Mouse (Mus musculus) CH12.LX (cell line): ENCODE results near the gene Map2. TPM values are rescaled to one million over a fixed set of nuclear protein-coding genes. Genes with fewer than 3 reads are reported as not detected.

ENCODE experiments used
- DNase-seq: peaks from one replicate; pipeline ENCODE4 v3.0.0-alpha.2; 2013; ENCODE audit errors: extremely low read depth
- H3K27ac ChIP-seq: 2 replicates; pipeline ENCODE4 v1.5.1; 2012; ENCODE audit warnings: low read depth, mild to moderate bottlenecking, control low read depth, moderate library complexity; ENCODE audit not compliant: insufficient read depth
- H3K27me3 ChIP-seq: replicated peaks from 2 replicates; pipeline ENCODE3; 2012; ENCODE audit warnings: inconsistent platforms
- H3K36me3 ChIP-seq, 2 experiments: replicated peaks in 1 of 2; 2 replicates each; pipeline versions ENCODE3 to v1.6.1; 2012; ENCODE audit warnings: inconsistent platforms in 1 of 2, low read length in 1 of 2, mild to moderate bottlenecking in 1 of 2, mixed read lengths in 1 of 2, moderate library complexity in 1 of 2; ENCODE audit not compliant: control insufficient read depth in 1 of 2, insufficient read depth in 1 of 2
- H3K4me1 ChIP-seq, 2 experiments: 2 replicates each; pipeline ENCODE4 v1.6.1; 2012; ENCODE audit warnings: inconsistent platforms in 1 of 2, moderate library complexity in 1 of 2; ENCODE audit not compliant: insufficient read depth in 2 of 2, control insufficient read depth in 1 of 2
- H3K4me2 ChIP-seq: 2 replicates; pipeline ENCODE4 v1.6.1; 2012; ENCODE audit warnings: low read depth, mild to moderate bottlenecking, control low read depth; ENCODE audit not compliant: poor library complexity, insufficient read depth, severe bottlenecking
- H3K4me3 ChIP-seq, 3 experiments: fragments of 150-350 bp in 1 of 3; sonication (generic) in 1 of 3; replicated peaks in 1 of 3; 2 replicates each; pipeline versions ENCODE3 to v1.5.1; 2011 to 2012; ENCODE audit warnings: low read depth in 2 of 3, low read length in 2 of 3, mild to moderate bottlenecking in 2 of 3, moderate library complexity in 2 of 3, control low read depth in 1 of 3, improper control_type of control experiment in 1 of 3, inconsistent platforms in 1 of 3, mixed read lengths in 1 of 3; ENCODE audit not compliant: poor library complexity in 1 of 3
- H3K79me2 ChIP-seq: replicated peaks from 2 replicates; pipeline ENCODE4 v1.6.1; 2012; ENCODE audit warnings: mild to moderate bottlenecking, moderate library complexity; ENCODE audit not compliant: control insufficient read depth, poor library complexity, insufficient read depth, severe bottlenecking; ENCODE audit errors: extremely low read depth
- H3K9ac ChIP-seq: 2 replicates; pipeline ENCODE4 v1.6.1; 2012; ENCODE audit warnings: low read depth, mild to moderate bottlenecking, control low read depth, moderate library complexity; ENCODE audit not compliant: insufficient read depth
- H3K9me3 ChIP-seq: replicated peaks from 2 replicates; pipeline ENCODE3; 2012; ENCODE audit warnings: low read length, inconsistent platforms, mixed read lengths
- BHLHE40 ChIP-seq: IDR thresholded peaks from 2 replicates; pipeline ENCODE4 v1.6.1; 2011; ENCODE audit warnings: mild to moderate bottlenecking, low read depth, low read length, improper control_type of control experiment
- EP300 ChIP-seq: IDR thresholded peaks from 2 replicates; pipeline ENCODE4 v1.6.1; 2011; ENCODE audit warnings: low read length, improper control_type of control experiment
- ETS1 ChIP-seq: conservative IDR thresholded peaks from 2 replicates; pipeline ENCODE4 v1.6.1; 2012; ENCODE audit warnings: low read depth, mild to moderate bottlenecking, inconsistent platforms, low read length, improper control_type of control experiment, moderate library complexity
- GABPA ChIP-seq: IDR thresholded peaks from 2 replicates; pipeline ENCODE4 v1.6.1; 2012; ENCODE audit warnings: low read depth, low read length, improper control_type of control experiment, inconsistent platforms; ENCODE audit not compliant: insufficient replicate concordance
- KAT2A ChIP-seq: IDR thresholded peaks from 2 replicates; pipeline ENCODE4 v1.6.1; 2012; ENCODE audit warnings: low read length, improper control_type of control experiment, inconsistent platforms; ENCODE audit not compliant: insufficient replicate concordance
- MAX ChIP-seq: IDR thresholded peaks from 2 replicates; pipeline ENCODE4 v1.6.1; 2011; ENCODE audit warnings: low read length, improper control_type of control experiment
- MEF2A ChIP-seq: IDR thresholded peaks from 2 replicates; pipeline ENCODE4 v1.6.1; 2014; ENCODE audit warnings: low read depth, mild to moderate bottlenecking, inconsistent platforms, low read length, improper control_type of control experiment, borderline replicate concordance
- MXI1 ChIP-seq: IDR thresholded peaks from 2 replicates; pipeline ENCODE4 v1.6.1; 2011; ENCODE audit warnings: mild to moderate bottlenecking, low read depth, low read length, improper control_type of control experiment
- MYC ChIP-seq: IDR thresholded peaks from 2 replicates; pipeline ENCODE4 v1.6.1; 2011; ENCODE audit warnings: low read depth, mild to moderate bottlenecking, improper control_type of control experiment, low read length
- NELFE ChIP-seq: IDR thresholded peaks from 2 replicates; pipeline ENCODE4 v1.6.1; 2011; ENCODE audit warnings: low read depth, low read length, improper control_type of control experiment
- PAX5 ChIP-seq: IDR thresholded peaks from 2 replicates; pipeline ENCODE4 v1.6.1; 2012; ENCODE audit warnings: low read length, inconsistent platforms, mixed read lengths
- POLR2A ChIP-seq: IDR thresholded peaks from 2 replicates; pipeline ENCODE4 v1.6.1; 2011; ENCODE audit warnings: low read depth, mild to moderate bottlenecking, improper control_type of control experiment, low read length
- POLR2AphosphoS2 ChIP-seq: IDR thresholded peaks from 2 replicates; pipeline ENCODE4 v1.6.1; 2011; ENCODE audit warnings: low read depth, low read length, improper control_type of control experiment
- SMC3 ChIP-seq: IDR thresholded peaks from 2 replicates; pipeline ENCODE4 v1.6.1; 2011; ENCODE audit warnings: low read depth, low read length, improper control_type of control experiment
- UBTF ChIP-seq: IDR thresholded peaks from 2 replicates; pipeline ENCODE4 v1.6.1; 2012; ENCODE audit warnings: low read depth, mild to moderate bottlenecking, inconsistent platforms, low read length, improper control_type of control experiment, moderate library complexity
- USF1 ChIP-seq: IDR thresholded peaks from 2 replicates; pipeline ENCODE4 v1.6.1; 2014; ENCODE audit warnings: low read depth, mild to moderate bottlenecking, inconsistent platforms, low read length, improper control_type of control experiment
- USF2 ChIP-seq: conservative IDR thresholded peaks from 2 replicates; pipeline ENCODE4 v1.6.1; 2011; ENCODE audit warnings: low read depth, low read length, improper control_type of control experiment
- ZKSCAN1 ChIP-seq: IDR thresholded peaks from 2 replicates; pipeline ENCODE4 v1.6.1; 2012; ENCODE audit warnings: low read depth, inconsistent platforms, low read length, improper control_type of control experiment, borderline replicate concordance
- dilution Hi-C: fragments of 300-500 bp; cut with MboI; formaldehyde crosslinking; loops from 2 replicates; pipeline ENCODE4 v1.14.3; 2020; ENCODE audit warnings: low sequenced_read_pairs; ENCODE audit not compliant: extremely low pct_unique_long_range_greater_than_20kb, extremely low pct_ligation_motif_present
- in situ Hi-C: fragments of 300-500 bp; cut with MboI; formaldehyde crosslinking; loops from 3 replicates; pipeline ENCODE4 v1.14.3; 2019; ENCODE audit warnings: low sequenced_read_pairs, low pct_ligation_motif_present, low pct_unique_long_range_greater_than_20kb, mixed read lengths
- polyA plus RNA-seq: library from polyadenylated mRNA; unstranded; fragments of >175 nt; gene quantifications from 2 replicates; pipeline ENCODE4 v1.2.1, GENCODE M21; 2012; ENCODE audit warnings: low read depth; ENCODE audit not compliant: insufficient read length
- total RNA-seq, 2 experiments: library from RNA; depleted of rRNA; stranded (reverse); fragments of 300-350 nt in 1 of 2; fragments of >200 nt in 1 of 2; gene quantifications; 2 replicates each; pipeline ENCODE4 v1.2.3; 2012 to 2014

The Map2 gene
- total and polyA plus RNA-seq, 3 experiments = 1.5 to 6.5 (median 5.9) TPM

DNA sequence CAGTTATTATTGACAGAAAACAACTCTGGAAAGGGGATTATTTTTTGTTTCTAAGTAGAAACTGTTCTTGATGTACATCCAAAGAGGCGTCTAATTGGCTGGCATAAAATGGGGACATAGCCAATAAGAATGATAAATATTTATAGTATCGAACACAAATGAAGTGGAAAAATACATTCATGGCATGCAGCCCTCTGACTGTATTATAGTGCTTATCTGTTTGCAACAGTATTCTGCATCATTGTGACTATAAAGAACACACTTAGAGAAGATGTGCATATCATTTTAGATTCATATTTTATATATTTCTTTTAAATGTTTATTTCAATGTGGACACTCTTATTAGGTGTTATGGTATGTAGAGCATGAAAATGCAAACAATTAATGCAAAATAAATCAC, 17.9 kb upstream of the Map2 start:
- no peak for DNase-seq
- Histone ChIP-seq H3K4me1 (no peaks in the 10 kb centered on the region), H3K4me3 (no peak overlapping the region), H3K36me3 (no peaks in the 10 kb centered on the region), H3K79me2 (no peaks in the 10 kb centered on the region), H3K4me2 (no peak overlapping the region), H3K27ac (no peak overlapping the region), H3K9ac (no peak overlapping the region), H3K9me3 (no peaks in the 10 kb centered on the region), H3K27me3 (no peaks in the 10 kb centered on the region)
- in situ Hi-C loops (no loop called here), dilution Hi-C loops (no loop called here)
- no peak for TF ChIP-seq POLR2A
- no peak for TF ChIP-seq UBTF
- no peak for TF ChIP-seq MAX
- no peak for TF ChIP-seq MYC
- no peak for TF ChIP-seq POLR2AphosphoS2
- TF ChIP-seq USF2 = no peak
- TF ChIP-seq ZKSCAN1 = no peak
- no peak for TF ChIP-seq EP300
- no peak for TF ChIP-seq NELFE
- no peak for TF ChIP-seq KAT2A

DNA sequence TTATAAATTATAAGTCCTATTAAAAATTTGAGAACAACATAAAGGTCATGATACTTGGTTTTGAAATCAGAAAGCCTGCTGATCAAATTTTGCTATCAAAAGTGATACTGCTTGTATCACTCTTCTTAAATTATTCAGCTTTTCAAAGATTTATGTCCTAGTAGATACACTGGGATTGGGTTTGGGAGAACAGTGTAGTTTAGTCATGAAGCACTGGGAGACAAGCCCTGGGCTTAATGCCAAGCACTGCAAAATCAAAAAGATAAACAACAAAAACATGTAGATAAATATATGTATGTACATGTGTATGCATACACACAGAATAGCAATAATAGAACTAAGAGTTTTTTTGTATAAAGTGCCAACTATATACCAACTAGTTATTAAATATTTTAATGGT, 17.5 kb upstream of the Map2 start:
- Histone ChIP-seq H3K4me1 (no peaks in the 10 kb centered on the region), H3K4me2 (no peak overlapping the region), H3K27me3 (no peaks in the 10 kb centered on the region), H3K36me3 (no peaks in the 10 kb centered on the region), H3K79me2 (no peaks in the 10 kb centered on the region), H3K4me3 (no peak overlapping the region), H3K9me3 (no peaks in the 10 kb centered on the region), H3K9ac (no peak overlapping the region), H3K27ac (no peak overlapping the region)
- no peak for DNase-seq
- in situ Hi-C loops = no loop called here
- TF ChIP-seq SMC3 = no peak
- TF ChIP-seq MYC = no peak
- TF ChIP-seq UBTF = no peak
- TF ChIP-seq ETS1 = no peak
- TF ChIP-seq USF1 = no peak
- TF ChIP-seq EP300 = no peak
- TF ChIP-seq BHLHE40 = no peak
- dilution Hi-C loops = no loop called here

DNA sequence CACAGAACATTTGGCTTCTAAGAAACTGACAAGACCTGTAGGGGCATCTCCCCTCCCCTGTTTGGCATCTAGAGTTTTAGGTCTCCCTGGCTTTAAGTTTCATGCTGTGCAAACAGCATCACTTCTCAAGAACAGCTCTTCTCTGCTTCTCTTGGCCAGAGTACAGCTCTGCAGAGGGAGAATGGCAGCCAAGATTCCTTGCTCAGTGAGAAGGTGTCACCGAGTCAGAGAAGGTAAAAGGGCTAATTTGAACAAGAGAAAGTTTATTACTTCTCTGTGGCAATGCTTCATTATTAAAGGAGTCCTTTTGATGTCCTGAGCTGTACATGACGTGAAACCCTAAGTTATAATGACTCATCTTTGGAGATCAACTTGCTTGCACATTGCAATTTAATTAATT, 10.4 kb upstream of the Map2 start:
- peaks cover 0 to 3% of the 10 kb centered on the region in 2 experiments; a peak in 1 of 4 replicates for H3K4me1 ChIP-seq
- H3K36me3 ChIP-seq = no peaks in the 10 kb centered on the region
- no peaks in the 10 kb centered on the region for H3K27me3 ChIP-seq
- H3K27ac ChIP-seq = no peak overlapping the region
- in situ Hi-C loops = no loop called here
- no peak overlapping the region for H3K4me3 ChIP-seq
- TF ChIP-seq MEF2A (no peak), ETS1 (no peak), KAT2A (no peak), GABPA (no peak), MXI1 (no peak), PAX5 (no peak), UBTF (no peak), ZKSCAN1 (no peak)
- no peak for DNase-seq
- no peaks in the 10 kb centered on the region for H3K9me3 ChIP-seq
- H3K79me2 ChIP-seq = no peaks in the 10 kb centered on the region
- H3K9ac ChIP-seq = no peak overlapping the region
- dilution Hi-C loops = no loop called here
- no peak overlapping the region for H3K4me2 ChIP-seq
